Mouse (Mus musculus) midbrain, embryonic 13.5 days (tissue): ENCODE data around the gene Cenpx. TPM values are rescaled to one million over a fixed set of nuclear protein-coding genes. Genes with fewer than 3 reads are reported as not detected.
"Not testable (repeated sequence)": the region's sequence is repeated elsewhere in the genome, so short reads cannot be mapped to it uniquely, and the experiment has no call there.

Experiments
- ATAC-seq: fragments of 200-750 bp; cut with Nextera tagmentation; 2 replicates; pipeline ENCODE4 v1.8.0; 2017; ENCODE audit warnings: mild to moderate bottlenecking, moderate TSS enrichment, moderate library complexity
- H3K27ac ChIP-seq: fragments of 300-500 bp; sonication (generic); 2 replicates; pipeline ENCODE4 v1.5.1; 2015; ENCODE audit warnings: inconsistent platforms, mild to moderate bottlenecking, moderate library complexity
- H3K27me3 ChIP-seq: fragments of 300-500 bp; sonication (generic); 2 replicates; pipeline ENCODE4 v1.6.1; 2015; ENCODE audit warnings: mild to moderate bottlenecking, inconsistent platforms
- H3K36me3 ChIP-seq: fragments of 300-500 bp; sonication (generic); 2 replicates; pipeline ENCODE4 v1.6.1; 2015; ENCODE audit warnings: mild to moderate bottlenecking, inconsistent platforms
- H3K4me1 ChIP-seq: fragments of 300-500 bp; sonication (generic); replicated peaks from 2 replicates; pipeline ENCODE4 v1.6.1; 2015; ENCODE audit warnings: inconsistent platforms
- H3K4me2 ChIP-seq: fragments of 300-500 bp; sonication (generic); replicated peaks from 2 replicates; pipeline ENCODE4 v1.6.1; 2015; ENCODE audit warnings: moderate library complexity, mild to moderate bottlenecking, inconsistent platforms
- H3K4me3 ChIP-seq: fragments of 300-500 bp; sonication (generic); replicated peaks from 2 replicates; pipeline ENCODE4 v1.5.1; 2015; ENCODE audit warnings: mild to moderate bottlenecking, inconsistent platforms
- H3K9ac ChIP-seq: fragments of 300-500 bp; sonication (generic); replicated peaks from 2 replicates; pipeline ENCODE4 v1.6.1; 2015; ENCODE audit warnings: mild to moderate bottlenecking, inconsistent platforms
- H3K9me3 ChIP-seq: fragments of 300-500 bp; sonication (generic); 2 replicates; pipeline ENCODE4 v1.6.1; 2016; ENCODE audit warnings: mild to moderate bottlenecking, inconsistent platforms
- WGBS: fragments of 180-500 bp; shearing (Covaris S2); methylation state at CpG from one replicate; pipeline ENCODE4 v1.1.7; 2015; 5-methylcytosine and 5-hydroxymethylcytosine counted together
- polyA plus RNA-seq: library from polyadenylated mRNA; unstranded; fragments of >200 nt; fragmentation: Nextera tagmentation; extraction: Ambion mirVana; gene quantifications from 2 replicates; pipeline ENCODE4 v1.2.1, GENCODE M21; 2015

The Cenpx gene
- polyA plus RNA-seq = 99.9 and 112 TPM in 2 replicates

DNA sequence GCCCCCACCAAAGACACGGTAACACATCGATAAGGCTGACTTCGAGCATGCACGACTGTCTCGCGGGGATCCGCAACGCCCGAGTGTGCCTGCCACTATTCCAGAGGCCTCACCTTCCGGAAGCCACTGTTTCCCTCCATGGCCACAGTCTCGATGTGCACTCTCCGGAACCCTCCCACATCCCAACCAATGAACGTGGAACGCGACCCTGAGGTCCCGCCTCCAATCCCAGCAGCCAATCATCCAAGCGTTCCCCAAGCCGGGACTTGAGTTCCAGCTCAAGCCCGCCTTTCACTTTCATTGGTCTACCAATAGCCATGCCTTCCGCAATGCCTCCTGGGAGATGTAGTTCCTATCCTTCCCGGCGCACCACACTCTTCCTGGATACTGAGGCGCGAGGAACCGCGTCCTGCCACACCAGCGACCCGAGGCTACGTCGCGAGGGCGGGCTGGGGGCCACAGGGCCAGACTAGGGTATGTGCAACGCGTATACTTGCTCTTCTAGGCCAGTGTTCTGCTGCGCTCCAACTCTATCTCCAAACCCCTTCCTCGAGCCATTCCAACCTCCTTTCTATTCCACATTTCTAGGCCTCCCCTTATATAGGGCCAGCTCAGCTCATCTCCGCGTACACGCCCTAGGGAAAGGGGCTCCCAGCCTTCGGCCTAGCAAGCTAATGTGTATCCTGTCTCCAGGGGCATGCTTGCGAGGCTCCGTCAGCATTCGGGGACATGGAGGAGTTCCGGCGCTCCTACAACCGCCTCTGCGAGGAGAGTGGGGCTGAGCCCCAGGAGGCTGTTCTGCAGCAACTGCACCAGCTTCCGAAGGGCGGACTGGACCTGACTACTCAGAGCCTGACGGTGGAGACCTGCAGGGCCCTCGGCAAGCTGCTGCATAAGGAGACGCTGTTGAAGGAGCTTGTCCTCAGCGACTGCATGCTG, at the start of gene Cenpx, which contains the start of gene Lrrc45:
Gene Cenpx, minus strand, starts transcription at position 159 of the 939 bp plus-strand sequence.
Gene Lrrc45, plus strand, starts transcription at position 346 of the 939 bp plus-strand sequence.
- Histone ChIP-seq H3K27me3 (no peaks in the 10 kb centered on the region), H3K4me2 (peak within 1 kb of the TSS; percentile 99), H3K27ac (peak within 1 kb of the TSS; percentile 81), H3K9me3 (no peaks in the 10 kb centered on the region), H3K9ac (peak within 1 kb of the TSS; percentile 78), H3K36me3 (peaks cover 59% of the 10 kb centered on the region), H3K4me3 (peak within 1 kb of the TSS; percentile 61), H3K4me1 (peaks cover 29% of the 10 kb centered on the region)
- peak; percentile 98 for ATAC-seq
- WGBS = 2% methylated on average over 53 of the region's 53 CpGs

DNA sequence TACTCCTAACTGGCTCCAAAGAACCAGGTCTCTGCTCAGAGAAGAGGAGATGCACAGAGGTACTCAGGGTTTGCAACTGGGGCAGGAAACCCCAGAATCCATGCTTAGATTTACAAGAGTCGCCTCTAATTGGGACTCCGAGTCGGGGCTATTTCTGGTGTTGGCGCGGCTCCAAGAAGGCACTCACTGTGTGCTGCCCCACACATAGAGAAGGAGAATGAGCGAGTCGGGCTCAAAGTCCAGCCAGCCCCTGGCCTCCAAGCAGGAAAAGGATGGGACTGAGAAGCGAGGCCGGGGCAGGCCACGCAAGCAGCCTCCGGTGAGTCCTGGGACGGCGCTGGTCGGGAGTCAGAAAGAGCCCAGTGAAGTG, 49.1 kb upstream of the Cenpx start, which contains the start of gene Hmga1b:
Gene Hmga1b, plus strand, starts transcription at position 123 of the 370 bp plus-strand sequence.
- Histone ChIP-seq H3K4me2 (0 out of 2 replicates have a peak within 1 kb of the TSS, but pooled peaks have one; percentile 23), H3K27me3 (peaks cover 11% of the 10 kb centered on the region), H3K9me3 (peaks cover 11% of the 10 kb centered on the region; the same call in 1 of the 2 replicates)
- H3K4me1 ChIP-seq, ATAC-seq, H3K27ac ChIP-seq, H3K9ac ChIP-seq, H3K36me3 ChIP-seq, H3K4me3 ChIP-seq: not testable (repeated sequence)
- 29% methylated on average over 14 of the region's 14 CpGs for WGBS

DNA sequence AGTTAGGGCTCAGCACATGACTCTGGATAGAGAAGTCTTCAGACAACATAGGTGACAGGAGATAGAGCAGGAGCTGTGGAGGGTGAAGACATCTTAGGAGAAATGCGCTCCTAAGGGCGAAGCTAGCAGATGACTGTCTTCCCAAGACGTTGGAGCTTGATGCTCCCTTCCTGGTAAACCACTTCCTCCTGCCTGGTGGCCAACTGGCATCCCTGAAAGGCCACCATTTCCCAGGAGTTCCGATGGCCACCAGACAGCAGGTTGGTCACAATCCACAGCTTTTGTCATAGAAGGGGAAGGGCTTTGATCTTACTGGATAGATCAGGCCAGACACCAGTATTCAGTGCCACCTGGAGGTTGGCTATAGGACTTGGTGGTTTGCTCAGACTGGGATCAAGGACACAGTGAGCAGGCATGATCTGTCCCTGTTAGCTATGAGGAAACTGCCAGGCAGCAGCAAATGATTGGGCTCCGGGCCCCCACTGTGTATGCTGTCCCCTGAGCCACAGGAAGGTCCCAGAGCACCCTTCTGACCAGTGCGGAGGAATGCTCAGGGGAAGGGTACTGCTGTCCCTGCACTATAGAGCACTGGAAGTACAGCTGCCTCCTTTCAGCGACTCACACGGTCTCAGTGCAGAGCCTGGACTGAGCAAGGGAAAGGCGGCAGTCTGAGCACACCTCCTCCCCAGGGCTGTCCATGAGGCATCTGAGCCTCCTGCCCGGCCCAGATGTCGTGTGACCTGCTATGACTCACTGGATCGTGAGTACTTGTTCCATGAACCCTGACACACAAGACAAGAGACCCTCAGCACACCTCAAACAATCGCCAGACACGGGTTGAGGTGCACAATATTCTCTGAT, 48.5 kb upstream of the Cenpx start:
- H3K36me3 ChIP-seq = no peaks in the 10 kb centered on the region
- H3K4me1 ChIP-seq = no peaks in the 10 kb centered on the region
- H3K9ac ChIP-seq = no peak overlapping the region
- ATAC-seq = no peak
- no peak overlapping the region for H3K27ac ChIP-seq
- 74% methylated on average over 14 of the region's 14 CpGs for WGBS
- H3K27me3 ChIP-seq = peaks cover 11% of the 10 kb centered on the region
- no peak overlapping the region for H3K4me2 ChIP-seq
- no peak overlapping the region for H3K4me3 ChIP-seq
- peaks cover 11% of the 10 kb centered on the region; the same call in 1 of the 2 replicates for H3K9me3 ChIP-seq

DNA sequence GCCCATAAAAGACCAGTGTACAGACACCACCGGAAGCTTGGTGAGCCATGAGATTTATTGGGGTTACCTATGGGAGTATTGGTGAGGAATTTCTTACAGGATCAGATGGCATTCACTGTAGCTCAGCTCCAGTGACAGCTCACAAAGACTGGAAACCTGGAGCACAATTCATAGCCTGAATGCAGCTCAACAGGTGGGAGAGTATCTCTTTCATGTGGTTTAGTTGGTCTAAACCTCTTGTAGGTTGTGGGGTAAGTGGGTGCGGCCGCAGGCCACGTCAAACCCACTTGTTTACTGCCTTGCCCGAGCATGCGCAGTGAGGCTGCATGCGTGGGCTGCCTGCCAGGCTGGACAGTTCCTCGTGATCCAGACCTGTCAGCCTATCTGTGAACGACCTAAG, 46.7 kb upstream of the Cenpx start:
- no peak overlapping the region for H3K27ac ChIP-seq
- H3K27me3 ChIP-seq = peaks cover 11% of the 10 kb centered on the region
- no peak overlapping the region for H3K9ac ChIP-seq
- no peaks in the 10 kb centered on the region for H3K36me3 ChIP-seq
- H3K4me3 ChIP-seq = no peak overlapping the region
- peaks cover 11% of the 10 kb centered on the region; the same call in 1 of the 2 replicates for H3K9me3 ChIP-seq
- no peak for ATAC-seq
- 91% methylated on average over 9 of the region's 9 CpGs for WGBS
- no peak overlapping the region for H3K4me2 ChIP-seq
- no peaks in the 10 kb centered on the region for H3K4me1 ChIP-seq

DNA sequence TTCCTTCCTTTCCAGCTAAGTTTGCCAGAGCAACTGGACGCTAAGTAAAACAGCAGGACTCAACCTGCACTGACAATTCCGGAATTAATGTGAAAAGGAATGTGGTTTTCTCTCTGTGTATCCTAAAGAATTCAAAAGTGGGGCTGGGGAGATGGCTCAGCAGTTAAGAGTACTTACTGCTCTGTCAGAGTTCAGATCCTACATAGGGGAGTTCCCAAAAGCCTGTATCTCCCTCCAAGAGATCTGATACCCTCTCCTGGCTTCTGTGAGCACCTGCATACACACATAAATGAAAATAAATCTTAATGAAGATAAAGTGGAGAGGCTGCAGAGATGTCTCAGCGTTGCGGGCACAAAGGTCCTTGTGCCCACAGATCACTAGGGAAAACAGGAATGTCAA, 38.1 kb upstream of the Cenpx start:
- no peak for ATAC-seq
- H3K9me3 ChIP-seq = no peaks in the 10 kb centered on the region
- no peaks in the 10 kb centered on the region for H3K4me1 ChIP-seq
- no peak overlapping the region for H3K9ac ChIP-seq
- H3K27me3 ChIP-seq = no peaks in the 10 kb centered on the region
- no peak overlapping the region for H3K27ac ChIP-seq
- no peak overlapping the region for H3K4me2 ChIP-seq
- 78% methylated on average over 4 of the region's 4 CpGs for WGBS
- no peaks in the 10 kb centered on the region for H3K36me3 ChIP-seq
- H3K4me3 ChIP-seq = no peak overlapping the region

DNA sequence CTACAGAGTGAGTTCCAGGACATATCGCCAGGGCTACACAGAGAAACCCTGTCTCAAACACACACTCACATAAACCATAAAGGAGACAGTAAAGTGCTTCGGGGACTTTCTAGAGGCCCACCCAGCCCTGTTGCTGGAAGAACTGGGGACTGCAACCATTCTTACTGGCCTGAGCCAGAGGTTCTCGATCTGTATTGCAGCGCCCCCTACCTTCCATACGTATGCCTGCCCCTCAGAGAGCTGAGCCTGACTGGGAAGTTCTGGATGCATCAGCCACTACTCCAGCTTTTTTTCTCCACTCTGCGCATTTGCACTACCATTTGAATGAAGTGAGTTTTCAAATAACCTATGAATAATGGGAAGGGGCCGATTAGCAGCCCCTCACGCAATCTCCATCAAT, 35.9 kb upstream of the Cenpx start:
- no peak overlapping the region for H3K27ac ChIP-seq
- no peak for ATAC-seq
- 56% methylated on average over 8 of the region's 8 CpGs for WGBS
- H3K4me2 ChIP-seq = no peak overlapping the region
- H3K9ac ChIP-seq = no peak overlapping the region
- H3K36me3 ChIP-seq = no peaks in the 10 kb centered on the region
- no peak overlapping the region for H3K4me3 ChIP-seq
- H3K27me3 ChIP-seq = no peaks in the 10 kb centered on the region
- H3K9me3 ChIP-seq = no peaks in the 10 kb centered on the region
- H3K4me1 ChIP-seq = no peaks in the 10 kb centered on the region

DNA sequence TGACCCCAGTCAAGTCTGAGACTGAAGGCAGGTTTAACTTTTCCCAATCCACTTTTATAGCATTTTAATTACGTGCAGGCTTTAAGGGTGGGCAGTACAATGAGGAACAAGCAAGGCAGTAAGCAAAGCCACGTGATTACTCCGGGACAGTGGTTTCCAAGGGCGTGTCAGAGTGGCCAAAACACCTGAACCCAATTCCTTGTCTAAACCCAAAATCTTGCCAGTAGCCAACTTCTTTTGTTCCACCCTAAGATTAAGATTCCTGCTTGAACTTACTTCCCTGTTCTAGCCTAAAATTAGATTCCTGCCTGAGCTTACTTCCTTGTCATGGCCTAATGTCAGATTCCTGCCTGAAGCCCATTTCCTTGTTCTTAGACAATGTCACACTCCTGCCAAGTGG, 34.4 kb upstream of the Cenpx start:
- H3K9me3 ChIP-seq = no peaks in the 10 kb centered on the region
- no peak overlapping the region for H3K27ac ChIP-seq
- no peaks in the 10 kb centered on the region for H3K4me1 ChIP-seq
- no peaks in the 10 kb centered on the region for H3K27me3 ChIP-seq
- H3K4me3 ChIP-seq = no peak overlapping the region
- H3K9ac ChIP-seq = no peak overlapping the region
- no peaks in the 10 kb centered on the region for H3K36me3 ChIP-seq
- WGBS = 86% methylated on average over 4 of the region's 4 CpGs
- H3K4me2 ChIP-seq = no peak overlapping the region
- ATAC-seq = no peak

DNA sequence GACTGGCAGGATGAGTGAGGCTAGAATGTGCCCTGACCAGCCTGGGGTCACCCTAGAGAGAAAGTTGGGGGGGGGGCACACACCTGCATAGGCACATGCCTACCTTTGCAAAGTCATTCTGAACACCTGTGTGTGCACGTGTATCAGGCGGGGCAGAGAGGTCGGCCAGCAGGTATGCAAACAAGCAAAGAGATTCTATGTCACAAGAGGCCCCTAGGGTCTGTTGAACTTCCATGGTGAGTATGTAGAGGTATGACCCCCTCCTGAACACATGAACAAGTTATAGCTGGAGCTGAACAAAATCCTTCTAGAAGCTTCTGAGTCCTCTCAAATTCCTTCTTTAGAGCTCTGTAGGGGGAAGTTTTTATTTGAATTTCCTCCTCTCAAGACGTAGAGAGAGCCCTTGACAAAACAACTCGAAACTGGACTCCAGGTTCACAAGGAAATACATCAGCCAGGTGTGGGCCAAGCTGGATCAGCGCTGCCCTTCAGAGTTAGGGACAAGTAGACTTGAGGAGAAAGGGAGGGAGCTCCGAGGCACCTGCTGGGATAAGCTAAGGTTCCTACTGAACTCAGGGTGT, 30.7 kb upstream of the Cenpx start:
- H3K4me1 ChIP-seq = no peaks in the 10 kb centered on the region
- no peak for ATAC-seq
- H3K36me3 ChIP-seq = no peaks in the 10 kb centered on the region
- no peak overlapping the region for H3K4me2 ChIP-seq
- H3K9me3 ChIP-seq = no peaks in the 10 kb centered on the region
- H3K9ac ChIP-seq = no peak overlapping the region
- WGBS = 81% methylated on average over 7 of the region's 7 CpGs
- no peak overlapping the region for H3K27ac ChIP-seq
- H3K4me3 ChIP-seq = no peak overlapping the region
- H3K27me3 ChIP-seq = no peaks in the 10 kb centered on the region

DNA sequence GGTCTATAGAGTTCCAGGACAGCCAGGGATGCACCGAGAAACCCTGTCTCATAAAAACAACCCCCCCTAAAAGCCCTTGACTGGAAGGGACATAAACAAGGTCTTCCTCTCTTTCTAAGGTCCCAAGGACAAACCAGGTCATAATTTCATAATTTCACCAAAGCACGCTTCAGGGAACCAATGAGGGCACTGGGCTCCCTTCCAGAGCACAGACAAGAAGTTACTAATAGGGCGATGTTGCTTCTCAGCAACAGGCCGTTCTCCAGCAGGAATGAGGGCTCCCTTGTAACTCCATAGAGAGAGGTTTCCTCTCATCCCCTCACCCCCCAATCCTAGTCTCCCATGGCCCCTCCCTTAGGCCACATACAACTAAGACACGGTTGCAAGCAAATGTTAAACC, 27.4 kb upstream of the Cenpx start:
- Histone ChIP-seq H3K4me3 (no peak overlapping the region), H3K9ac (no peak overlapping the region), H3K4me1 (no peaks in the 10 kb centered on the region), H3K4me2 (no peak overlapping the region), H3K27me3 (no peaks in the 10 kb centered on the region), H3K27ac (no peak overlapping the region), H3K36me3 (no peaks in the 10 kb centered on the region), H3K9me3 (no peaks in the 10 kb centered on the region)
- ATAC-seq = no peak
- 88% methylated on average over 5 of the region's 5 CpGs for WGBS

DNA sequence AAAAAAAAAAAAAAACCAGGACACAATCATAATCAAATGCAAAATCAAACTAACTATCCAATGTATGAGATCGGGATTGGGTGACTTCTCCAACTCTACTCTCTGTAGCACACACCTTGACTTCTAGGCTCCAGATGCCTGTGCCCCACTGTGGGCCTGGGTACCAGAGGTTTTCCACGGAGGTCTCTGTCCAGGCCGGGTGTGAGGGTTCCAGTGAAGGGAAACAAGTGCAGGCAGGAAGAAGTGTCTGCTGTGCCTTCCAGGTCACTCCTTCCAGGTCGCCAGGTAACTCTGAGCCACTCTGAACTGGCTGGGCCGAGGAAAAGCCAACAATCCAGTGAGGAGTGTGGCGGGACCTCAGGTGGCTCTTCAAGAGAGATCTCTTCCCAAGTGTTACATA, 22.9 kb upstream of the Cenpx start:
- Histone ChIP-seq H3K27me3 (peaks cover 7% of the 10 kb centered on the region; the same call in 1 of the 2 replicates), H3K4me3 (no peak overlapping the region), H3K36me3 (no peaks in the 10 kb centered on the region), H3K4me1 (no peaks in the 10 kb centered on the region), H3K9me3 (no peaks in the 10 kb centered on the region), H3K9ac (no peak overlapping the region), H3K4me2 (no peak overlapping the region), H3K27ac (no peak overlapping the region)
- 72% methylated on average over 6 of the region's 6 CpGs for WGBS
- no peak for ATAC-seq

DNA sequence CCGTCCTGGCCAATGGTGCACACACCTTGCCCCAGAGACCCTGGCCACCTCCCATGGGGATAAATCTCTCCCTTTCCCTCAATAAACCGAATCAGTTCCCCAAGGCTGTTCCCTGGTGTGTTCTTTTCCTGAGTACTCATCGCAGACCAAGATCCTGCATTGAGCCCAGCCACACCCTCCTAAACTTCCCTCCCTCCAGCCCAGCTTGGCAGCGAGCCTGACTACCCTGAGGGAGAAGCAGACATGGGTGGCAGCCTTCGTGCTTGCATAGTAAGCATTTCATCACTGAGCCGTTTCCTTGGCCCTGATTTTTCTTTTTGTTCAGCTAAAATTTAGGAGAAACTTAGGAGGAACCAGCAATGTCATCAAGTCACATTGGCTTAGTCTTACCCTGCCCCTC, 20.0 kb upstream of the Cenpx start:
- no peaks in the 10 kb centered on the region for H3K36me3 ChIP-seq
- no peak overlapping the region for H3K27ac ChIP-seq
- H3K4me1 ChIP-seq = 0 out of 2 replicates have a peak, but pooled peaks cover 3% of the 10 kb centered on the region
- no peak overlapping the region for H3K9ac ChIP-seq
- H3K27me3 ChIP-seq = peaks cover 25% of the 10 kb centered on the region
- no peak overlapping the region for H3K4me3 ChIP-seq
- no peak overlapping the region for H3K4me2 ChIP-seq
- no peaks in the 10 kb centered on the region for H3K9me3 ChIP-seq
- ATAC-seq = no peak
- WGBS = 66% methylated on average over 6 of the region's 6 CpGs
